Mouse (Mus musculus) spleen, embryonic (tissue): ENCODE data around the gene Mrpl23.

Source experiments
- CTCF ChIA-PET: fragments of 350-600 bp; sonication (Branson Sonifier 250); formaldehyde crosslinking; loops from one replicate; lab custom pipeline; 2022; lab: Charles Lee

Mrpl23 gene

DNA sequence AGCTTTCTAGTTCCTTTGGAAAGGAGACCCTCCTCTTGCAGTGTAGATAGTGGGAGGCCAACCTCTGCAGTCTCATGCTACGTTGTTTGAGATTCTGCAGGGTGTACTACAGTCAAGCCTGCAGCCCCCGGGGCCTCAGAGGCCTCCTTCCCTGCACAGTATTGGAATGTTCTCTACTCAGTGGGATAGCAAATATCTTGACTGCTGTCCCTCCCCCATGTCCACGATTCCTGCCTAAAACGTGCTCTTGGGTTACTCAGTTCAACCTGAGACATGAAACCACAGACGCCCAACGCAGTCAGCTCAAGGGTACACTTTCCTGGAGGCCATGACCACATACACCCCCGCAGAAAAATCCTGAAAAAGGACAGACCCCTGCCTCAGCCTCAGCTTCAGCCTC lies 39.9 kb downstream of the Mrpl23 start:
- CTCF ChIA-PET = no interaction called here

- CTCF ChIA-PET = interaction anchor here (0.7 kb wide), 1 partner anchor 10 kb away, joined by 10 read pairs; no protein-coding TSS in a partner anchor
Observed at GRCm38 (mm10) chr7:142572992-142573391, 40.5 kb downstream of the Mrpl23 start.

DNA sequence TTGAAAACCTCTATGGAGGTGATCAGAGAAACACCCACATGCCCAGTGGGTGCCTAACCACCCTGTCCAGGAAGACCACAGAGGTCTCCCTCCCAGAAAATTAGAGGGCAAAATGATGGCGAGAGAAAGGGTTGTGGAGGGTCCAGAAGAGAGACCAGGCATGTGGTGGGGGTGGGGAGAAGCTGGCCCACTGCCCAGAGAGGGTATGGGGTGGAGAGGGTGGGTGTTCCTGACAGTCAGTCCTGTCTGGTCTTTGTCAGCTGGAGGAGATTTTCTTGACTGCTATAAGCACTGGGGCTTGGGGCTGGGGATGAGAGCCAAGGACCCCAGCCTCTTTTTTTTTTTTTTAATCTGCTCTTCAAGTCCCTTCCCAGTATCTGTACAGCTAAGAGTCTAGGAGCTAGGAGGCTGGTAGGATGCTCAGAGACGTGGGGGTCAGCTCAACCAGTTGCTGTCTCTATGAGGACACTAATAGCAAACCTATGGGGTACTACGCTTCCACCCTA lies 41.7 kb downstream of the Mrpl23 start:
- CTCF ChIA-PET = no interaction called here

DNA sequence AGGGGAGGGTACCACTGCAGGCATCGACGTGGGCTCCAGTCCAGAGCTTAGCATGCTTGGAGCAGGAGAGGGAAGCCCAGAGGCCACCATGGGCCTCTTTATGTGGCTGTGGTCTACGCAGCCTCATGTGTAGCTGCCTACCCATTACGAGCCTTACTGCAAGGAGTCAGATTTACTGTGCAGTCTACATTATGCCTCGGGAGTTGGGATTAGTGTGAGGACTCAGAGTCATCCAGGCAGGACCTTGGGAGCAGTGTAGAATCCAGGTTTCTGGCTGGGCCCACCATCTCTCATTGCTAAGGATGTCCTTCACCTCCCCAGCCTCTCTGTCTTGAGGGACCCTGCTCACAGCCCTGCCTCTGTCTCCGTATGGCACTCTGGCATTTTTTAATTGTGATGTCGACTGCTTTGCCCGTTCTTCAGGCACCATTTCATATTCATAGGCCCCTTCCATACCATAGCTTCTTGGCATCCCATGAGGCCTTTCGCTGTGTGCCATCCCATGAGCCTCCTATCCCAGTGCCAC lies 42.4 kb downstream of the Mrpl23 start:
- CTCF ChIA-PET = no interaction called here

DNA sequence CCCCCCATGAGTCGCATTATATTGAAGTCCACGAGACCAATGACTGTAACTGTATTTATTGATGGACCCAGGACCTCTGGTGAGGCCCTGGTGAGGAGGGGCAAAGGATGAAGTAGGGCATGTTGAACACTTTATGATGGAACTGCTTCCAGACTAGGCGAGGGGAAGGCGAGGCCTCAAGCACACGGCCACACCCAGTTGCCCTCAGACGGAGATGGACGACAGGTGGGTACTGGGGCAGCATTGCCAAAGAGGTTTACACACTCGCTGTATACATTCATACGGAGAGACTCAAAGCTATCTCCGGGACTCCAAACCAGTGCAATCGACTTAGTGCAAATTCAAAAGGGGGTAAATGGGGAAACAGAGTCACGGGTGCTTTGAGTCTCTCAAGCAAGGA lies 43.0 kb downstream of the Mrpl23 start:
- CTCF ChIA-PET = no interaction called here

DNA sequence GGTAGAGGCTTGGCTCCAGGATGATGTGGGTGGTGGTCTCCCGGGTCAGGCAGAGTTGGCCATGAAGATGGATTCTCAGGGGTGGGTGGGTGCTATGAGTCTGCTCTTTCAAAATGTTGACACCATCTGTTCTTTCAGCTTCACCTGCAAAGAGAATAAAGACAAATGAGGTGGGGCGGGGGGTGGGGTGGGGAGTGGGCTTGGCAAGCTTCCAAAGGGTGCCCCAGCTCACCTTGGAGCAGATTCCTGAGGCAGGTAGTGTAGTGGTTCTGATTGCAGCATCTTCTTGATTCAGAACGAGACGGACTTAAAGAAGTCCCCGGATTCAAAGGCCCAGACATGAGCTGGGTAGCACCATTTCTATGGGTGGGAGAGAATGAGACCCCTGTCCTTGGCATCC lies 43.5 kb downstream of the Mrpl23 start:
- CTCF ChIA-PET = no interaction called here

- CTCF ChIA-PET = no interaction called here
Observed at GRCm38 (mm10) chr7:142576472-142577326, 44.2 kb downstream of the Mrpl23 start.

DNA sequence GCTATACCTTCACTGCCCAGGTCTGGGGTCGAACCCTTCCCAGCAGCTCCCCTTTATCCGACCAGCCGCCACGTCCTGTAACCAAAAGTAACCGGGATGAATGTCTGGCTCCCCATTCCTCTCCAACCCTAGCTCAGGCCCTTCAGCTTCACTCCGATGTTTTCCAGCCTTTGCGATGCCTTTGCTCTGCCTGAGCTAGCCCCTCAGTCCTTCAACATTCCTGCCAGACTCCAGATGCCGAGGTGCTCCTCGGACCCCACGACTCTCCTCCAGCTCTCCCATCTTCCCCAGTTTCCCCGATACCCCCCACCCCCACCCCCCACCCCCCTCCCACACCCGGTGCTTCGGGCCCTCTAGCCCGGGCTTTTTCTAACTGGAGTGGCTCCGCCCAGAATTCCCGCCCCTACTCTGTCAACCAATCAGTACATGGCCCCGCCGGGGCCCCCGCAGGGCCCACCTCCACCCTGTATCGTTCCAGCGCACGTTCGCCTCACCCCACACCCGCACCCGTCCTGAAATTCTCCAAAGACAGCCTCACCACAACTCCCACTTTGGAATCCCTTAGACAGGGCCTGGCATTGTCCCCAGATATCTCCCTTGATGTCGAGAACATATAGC lies 45.4 kb downstream of the Mrpl23 start:
- CTCF ChIA-PET = no interaction called here

- CTCF ChIA-PET = no interaction called here
Observed at GRCm38 (mm10) chr7:142579069-142579468, 46.6 kb downstream of the Mrpl23 start.

- CTCF ChIA-PET = interaction anchor here (0.9 to 1.0 kb wide), 2 partner anchors 11 to 263 kb away, joined by 3 to 4 read pairs; no protein-coding TSS in a partner anchor
Observed at GRCm38 (mm10) chr7:142580121-142580879, 47.8 kb downstream of the Mrpl23 start.

DNA sequence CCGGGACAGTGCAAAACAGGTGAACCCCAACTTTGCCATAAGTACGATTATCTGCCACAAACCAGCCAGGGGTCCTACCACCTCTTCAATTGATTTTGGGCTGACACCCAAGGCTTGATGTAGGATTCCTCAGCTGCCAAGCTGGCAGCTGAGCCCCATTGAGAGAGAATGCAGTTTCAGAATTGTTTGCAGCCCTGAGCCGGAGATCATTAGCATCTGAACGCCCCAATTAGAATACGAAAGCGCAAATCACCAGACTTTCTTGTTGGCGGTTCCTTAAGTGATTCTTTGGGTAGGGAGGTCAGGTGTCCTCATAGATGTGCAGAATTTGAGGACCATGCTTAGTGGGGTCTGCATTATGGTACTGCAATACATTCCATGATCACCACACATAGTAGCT lies 48.7 kb downstream of the Mrpl23 start:
- CTCF ChIA-PET = interaction anchor here (1.0 kb wide), 1 partner anchor 11 kb away, joined by 4 read pairs; no protein-coding TSS in a partner anchor

- CTCF ChIA-PET = no interaction called here
Observed at GRCm38 (mm10) chr7:142581656-142582228, 49.3 kb downstream of the Mrpl23 start.

GRCm38 (mm10) chr7:142584882-142585281 lies 52.4 kb downstream of the Mrpl23 start:
- CTCF ChIA-PET = no interaction called here

GRCm38 (mm10) chr7:142585890-142586289 lies 53.4 kb downstream of the Mrpl23 start:
- CTCF ChIA-PET = no interaction called here

DNA sequence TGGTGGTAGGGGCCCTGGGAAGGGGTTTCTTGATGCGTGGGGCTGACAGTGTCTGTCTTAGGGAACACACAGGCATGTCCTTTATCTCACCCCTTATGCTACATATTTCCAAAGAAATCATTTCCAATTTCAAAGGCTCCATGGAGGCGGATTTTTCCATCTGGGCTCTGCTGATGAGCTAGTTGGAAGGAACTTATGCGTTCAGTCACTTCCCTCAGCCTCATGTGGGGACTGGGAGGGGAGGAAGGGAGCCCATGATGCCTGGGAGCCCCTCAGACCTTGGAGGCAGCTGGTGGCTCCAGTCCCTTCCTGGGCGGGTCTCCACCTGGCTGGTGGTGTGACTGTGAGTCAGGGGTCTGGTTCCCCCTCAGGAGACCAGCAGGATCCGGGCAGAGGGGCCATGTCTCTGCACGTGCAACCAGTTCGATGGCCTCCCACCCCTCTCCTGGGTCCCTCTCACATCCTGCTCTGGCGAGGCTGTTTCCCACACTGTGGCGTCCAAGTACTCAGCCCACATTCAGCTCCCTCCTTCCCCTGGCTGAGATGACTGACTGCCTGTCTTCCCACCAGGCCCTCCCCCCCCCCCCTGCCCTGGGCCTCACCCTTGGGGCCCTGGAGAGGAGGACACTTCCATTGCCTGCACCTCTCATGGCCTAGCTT lies 55.9 kb downstream of the Mrpl23 start:
- CTCF ChIA-PET = no interaction called here
